Mouse (Mus musculus) MEL (cell line): Measurements from ENCODE around the gene Aco2. TPM values are rescaled to one million over a fixed set of nuclear protein-coding genes. Genes with fewer than 3 reads are reported as not detected.
A peak's percentile ranks its signal among the peaks of the same experiment; 100 is the strongest.

Experiments
- DNase-seq: peaks from one replicate; pipeline ENCODE4 v3.0.0; 2011; ENCODE audit warnings: low read depth, low spot score
- H3K27ac ChIP-seq: 2 replicates; pipeline ENCODE4 v1.5.1; 2012; ENCODE audit warnings: low read depth, mild to moderate bottlenecking, control low read depth, low read length, moderate library complexity; ENCODE audit not compliant: control insufficient read depth
- H3K27me3 ChIP-seq, 2 experiments: fragments of 150-350 bp in 1 of 2; sonication (generic) in 1 of 2; 2 replicates each; pipeline ENCODE4 v1.6.1; 2012; ENCODE audit warnings: low read length in 2 of 2, mild to moderate bottlenecking in 2 of 2, improper control_type of control experiment in 1 of 2, moderate library complexity in 1 of 2; ENCODE audit not compliant: insufficient read depth in 2 of 2, control insufficient read depth in 1 of 2
- H3K36me3 ChIP-seq, 2 experiments: 2 replicates each; pipeline ENCODE4 v1.6.1; 2012 to 2014; ENCODE audit warnings: low read length in 2 of 2, improper control_type of control experiment in 1 of 2, inconsistent platforms in 1 of 2, mild to moderate bottlenecking in 1 of 2; ENCODE audit not compliant: insufficient read depth in 2 of 2, control insufficient read depth in 1 of 2
- H3K4me1 ChIP-seq, 2 experiments: fragments of 150-350 bp in 1 of 2; sonication (generic) in 1 of 2; 2 replicates each; pipeline ENCODE4 v1.6.1; 2012; ENCODE audit warnings: low read length in 2 of 2, improper control_type of control experiment in 1 of 2, mild to moderate bottlenecking in 1 of 2; ENCODE audit not compliant: insufficient read depth in 2 of 2, control insufficient read depth in 1 of 2
- H3K4me3 ChIP-seq, 2 experiments: fragments of 150-350 bp in 1 of 2; sonication (generic) in 1 of 2; 2 replicates each; pipeline ENCODE4 v1.5.1; 2012; ENCODE audit warnings: low read depth in 2 of 2, low read length in 2 of 2, mild to moderate bottlenecking in 2 of 2, moderate library complexity in 2 of 2, control low read depth in 1 of 2, improper control_type of control experiment in 1 of 2; ENCODE audit not compliant: control insufficient read depth in 1 of 2, insufficient read depth in 1 of 2
- H3K79me2 ChIP-seq: 2 replicates; pipeline ENCODE4 v1.6.1; 2012; ENCODE audit warnings: mild to moderate bottlenecking, low read length, moderate library complexity; ENCODE audit not compliant: control insufficient read depth, poor library complexity, insufficient read depth
- H3K9ac ChIP-seq: 2 replicates; pipeline ENCODE4 v1.6.1; 2012; ENCODE audit warnings: low read depth, mild to moderate bottlenecking, control low read depth, low read length, moderate library complexity; ENCODE audit not compliant: control insufficient read depth, poor library complexity, severe bottlenecking
- H3K9me3 ChIP-seq: fragments of 150-350 bp; sonication (generic); replicated peaks from 2 replicates; pipeline ENCODE4 v1.6.1; 2012; ENCODE audit warnings: mild to moderate bottlenecking, low read length, improper control_type of control experiment, moderate library complexity; ENCODE audit not compliant: insufficient read depth
- CHD1 ChIP-seq: IDR thresholded peaks from 2 replicates; pipeline ENCODE4 v1.6.1; 2012; ENCODE audit warnings: low read depth, mild to moderate bottlenecking, inconsistent platforms, low read length, improper control_type of control experiment
- ETS1 ChIP-seq: IDR thresholded peaks from 2 replicates; pipeline ENCODE4 v1.6.1; 2012; ENCODE audit warnings: low read depth, mild to moderate bottlenecking, inconsistent platforms, low read length, improper control_type of control experiment, moderate library complexity
- GABPA ChIP-seq: IDR thresholded peaks from 2 replicates; pipeline ENCODE4 v1.6.1; 2012; ENCODE audit warnings: low read depth, mild to moderate bottlenecking, inconsistent platforms, low read length, improper control_type of control experiment, moderate library complexity
- KAT2A ChIP-seq: conservative IDR thresholded peaks from 2 replicates; pipeline ENCODE4 v1.6.1; 2012; ENCODE audit warnings: low read depth, low read length, improper control_type of control experiment, inconsistent platforms
- MAX ChIP-seq: IDR thresholded peaks from 2 replicates; pipeline ENCODE4 v1.6.1; 2011; ENCODE audit warnings: low read length, improper control_type of control experiment
- MAZ ChIP-seq: IDR thresholded peaks from 2 replicates; pipeline ENCODE4 v1.6.1; 2012; ENCODE audit warnings: low read depth, mild to moderate bottlenecking, inconsistent platforms, low read length, improper control_type of control experiment
- MEF2A ChIP-seq: IDR thresholded peaks from 2 replicates; pipeline ENCODE4 v1.6.1; 2014; ENCODE audit warnings: low read depth, mild to moderate bottlenecking, inconsistent platforms, low read length, improper control_type of control experiment; ENCODE audit not compliant: poor library complexity, insufficient replicate concordance, severe bottlenecking; ENCODE audit errors: extremely low read depth
- MYB ChIP-seq: IDR thresholded peaks from 2 replicates; pipeline ENCODE4 v1.6.1; 2011; ENCODE audit warnings: mild to moderate bottlenecking, low read depth, low read length, improper control_type of control experiment
- MYC ChIP-seq: IDR thresholded peaks from 2 replicates; pipeline ENCODE4 v1.6.1; 2011; ENCODE audit warnings: low read depth, mild to moderate bottlenecking, low read length, improper control_type of control experiment, moderate library complexity
- NELFE ChIP-seq: IDR thresholded peaks from 2 replicates; pipeline ENCODE4 v1.6.1; 2011; ENCODE audit warnings: low read depth, low read length, improper control_type of control experiment
- NRF1 ChIP-seq: IDR thresholded peaks from 2 replicates; pipeline ENCODE4 v1.6.1; 2014; ENCODE audit warnings: low read depth, mild to moderate bottlenecking, inconsistent platforms, low read length, improper control_type of control experiment, moderate library complexity; ENCODE audit not compliant: poor library complexity, insufficient read depth, severe bottlenecking
- POLR2A ChIP-seq, 2 experiments: IDR thresholded peaks; 2 replicates each; pipeline ENCODE4 v1.6.1; 2011 to 2012; ENCODE audit warnings: low read length in 2 of 2, mild to moderate bottlenecking in 2 of 2, control low read depth in 1 of 2, improper control_type of control experiment in 1 of 2, low read depth in 1 of 2, moderate library complexity in 1 of 2; ENCODE audit not compliant: control insufficient read depth in 1 of 2, insufficient read depth in 1 of 2, poor library complexity in 1 of 2
- POLR2AphosphoS5 ChIP-seq: IDR thresholded peaks from 2 replicates; pipeline ENCODE4 v1.6.1; 2012; ENCODE audit warnings: low read depth, borderline replicate concordance, mild to moderate bottlenecking, inconsistent platforms, low read length, moderate library complexity, mixed read lengths
- RAD21 ChIP-seq: IDR thresholded peaks from 2 replicates; pipeline ENCODE4 v1.6.1; 2011; ENCODE audit warnings: mild to moderate bottlenecking, low read depth, low read length, improper control_type of control experiment
- RCOR1 ChIP-seq: IDR thresholded peaks from 2 replicates; pipeline ENCODE4 v1.6.1; 2012; ENCODE audit warnings: low read depth, mild to moderate bottlenecking, inconsistent platforms, low read length, improper control_type of control experiment
- SIN3A ChIP-seq: IDR thresholded peaks from 2 replicates; pipeline ENCODE4 v1.6.1; 2012; ENCODE audit warnings: low read length, improper control_type of control experiment, inconsistent platforms
- TAL1 ChIP-seq: IDR thresholded peaks from 2 replicates; pipeline ENCODE4 v1.6.1; 2012; ENCODE audit warnings: mild to moderate bottlenecking, inconsistent platforms, low read length, moderate library complexity, mixed read lengths
- TCF12 ChIP-seq: IDR thresholded peaks from 2 replicates; pipeline ENCODE4 v1.6.1; 2014; ENCODE audit warnings: low read depth, mild to moderate bottlenecking, inconsistent platforms, low read length, improper control_type of control experiment, moderate library complexity
- UBTF ChIP-seq: IDR thresholded peaks from 2 replicates; pipeline ENCODE4 v1.6.1; 2012; ENCODE audit warnings: low read depth, mild to moderate bottlenecking, inconsistent platforms, low read length, improper control_type of control experiment, moderate library complexity, borderline replicate concordance; ENCODE audit not compliant: insufficient read depth
- ZMIZ1 ChIP-seq: IDR thresholded peaks from 2 replicates; pipeline ENCODE4 v1.6.1; 2012; ENCODE audit warnings: low read depth, mild to moderate bottlenecking, inconsistent platforms, low read length, improper control_type of control experiment, moderate library complexity
- polyA plus RNA-seq, 2 experiments: library from polyadenylated mRNA; stranded (reverse) in 1 of 2; unstranded in 1 of 2; fragments of >175 nt in 1 of 2; fragments of >200 nt in 1 of 2; gene quantifications; 2 replicates each; pipeline versions ENCODE4 v1.2.1 to v1.2.4; 2012; ENCODE audit warnings: low replicate concordance in 2 of 2, low read depth in 1 of 2; ENCODE audit not compliant: insufficient read length in 2 of 2, insufficient read depth in 1 of 2, missing spikeins in 1 of 2
- total RNA-seq: library from RNA; depleted of rRNA; stranded (reverse); fragments of 300-350 nt; gene quantifications from 2 replicates; pipeline ENCODE4 v1.2.3, GENCODE M21; 2012

The Aco2 gene
- total and polyA plus RNA-seq, 3 experiments = 248 to 1,242 (median 447) TPM

DNA sequence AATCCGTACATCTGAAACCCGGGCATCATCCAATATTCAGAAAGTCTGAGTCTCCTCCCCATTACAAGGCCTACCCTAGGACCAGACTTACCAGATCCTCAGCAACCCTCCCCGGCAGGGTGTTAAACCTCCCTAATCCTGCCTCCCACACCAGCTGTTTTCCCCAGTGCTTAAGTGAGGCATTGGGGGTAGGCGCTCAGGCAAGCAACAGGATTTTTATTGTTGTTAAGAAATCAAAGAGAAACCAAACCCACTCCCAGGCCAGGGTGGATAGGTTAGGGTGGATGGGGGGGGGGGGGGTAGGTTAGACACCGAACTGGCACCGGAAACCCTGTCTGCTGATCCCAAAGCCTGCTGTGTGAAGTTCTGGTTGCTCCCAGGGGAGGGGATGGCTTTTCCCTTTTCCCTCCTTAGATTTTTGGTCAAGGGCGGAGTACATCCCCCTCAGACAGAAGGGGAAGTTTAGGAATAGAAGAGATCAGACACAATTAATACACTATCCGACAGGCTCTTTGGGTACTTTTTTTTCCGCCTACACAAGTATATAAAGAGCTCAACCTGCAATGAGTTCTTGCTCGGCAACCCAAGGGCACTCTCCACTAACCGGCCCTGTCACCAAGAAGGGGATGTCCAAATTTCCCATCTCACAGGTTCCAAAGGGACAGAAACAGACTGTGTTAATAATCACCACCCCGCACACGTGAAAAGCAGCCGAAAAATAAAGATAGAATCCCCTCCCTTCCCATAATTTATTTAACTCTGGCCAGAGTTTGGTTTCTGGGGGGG lies 15.0 kb upstream of the Aco2 start:
- Histone ChIP-seq H3K9ac (peak overlapping the region; percentile 90), H3K9me3 (no peaks in the 10 kb centered on the region), H3K4me1 (peaks cover 0 to 7% of the 10 kb centered on the region in 2 experiments; a peak in 1 of 4 replicates), H3K27me3 (no peaks in the 10 kb centered on the region), H3K36me3 (peaks cover 2 to 11% of the 10 kb centered on the region in 2 experiments; a peak in 3 of 4 replicates), H3K4me3 (peak overlapping the region; percentile 87 to 98), H3K79me2 (peaks cover 50% of the 10 kb centered on the region), H3K27ac (peak overlapping the region; percentile 74)
- peak; percentile 64 for DNase-seq
- no peak for TF ChIP-seq GABPA
- no peak for TF ChIP-seq TAL1
- 0 out of 2 replicates have a peak, but pooled peaks have one; percentile 26 for TF ChIP-seq CHD1
- TF ChIP-seq MEF2A = no peak
- TF ChIP-seq MAZ = 0 out of 2 replicates have a peak, but pooled peaks have one; percentile 53
- peak; percentile 44 for TF ChIP-seq SIN3A
- 0 out of 2 replicates have a peak, but pooled peaks have one; percentile 10 for TF ChIP-seq MAX
- TF ChIP-seq MYB = no peak
- no peak for TF ChIP-seq KAT2A

DNA sequence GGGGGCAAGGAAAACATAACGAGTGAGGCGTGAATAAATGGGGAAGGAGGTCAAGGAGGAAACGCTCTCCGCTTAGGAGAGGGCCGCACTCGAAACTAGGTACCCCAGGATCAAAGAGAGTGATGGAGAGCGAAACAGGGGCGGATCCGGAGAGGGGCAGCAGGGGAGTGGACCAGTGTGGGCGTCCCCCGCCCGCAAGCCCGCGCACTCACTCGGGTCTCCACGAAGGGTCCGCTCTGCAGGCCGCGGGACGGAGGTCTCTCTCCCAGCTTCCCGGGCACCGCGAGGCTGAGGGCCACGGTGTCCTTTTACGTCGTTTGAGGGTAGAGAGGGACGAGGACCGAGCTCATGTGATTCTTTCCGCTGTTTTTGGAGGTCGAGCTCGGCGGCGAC lies 14.4 kb upstream of the Aco2 start:
- Histone ChIP-seq H3K27me3 (no peaks in the 10 kb centered on the region), H3K27ac (peak overlapping the region; percentile 74), H3K79me2 (peaks cover 48% of the 10 kb centered on the region), H3K36me3 (peaks cover 2 to 11% of the 10 kb centered on the region in 2 experiments; a peak in 3 of 4 replicates), H3K4me3 (peak overlapping the region; percentile 87 to 98), H3K4me1 (peaks cover 1 to 7% of the 10 kb centered on the region in 2 experiments; a peak in 2 of 4 replicates), H3K9ac (peak overlapping the region; percentile 90), H3K9me3 (no peaks in the 10 kb centered on the region)
- TF ChIP-seq ETS1 (no peak), RAD21 (no peak), ZMIZ1 (no peak), TCF12 (no peak), MAZ (no peak), GABPA (no peak), POLR2A (IDR thresholded peaks at IDR 0.05; ENCODE audit: control insufficient read depth in 1 of 2, insufficient read depth in 1 of 2, low read depth in 1 of 2, low read length in 2 of 2, poor library complexity in 1 of 2) (no peak), MYC (no peak), CHD1 (no peak), SIN3A (no peak), POLR2AphosphoS5 (no peak), UBTF (no peak), MAX (no peak), NRF1 (no peak), RCOR1 (no peak), NELFE (no peak)
- no peak for DNase-seq
